Mouse (Mus musculus) lung, postnatal 10 days (tissue): ENCODE data around the gene Galr3.

Experiments
- DNase-seq: peaks from one replicate; pipeline ENCODE4 v3.0.0; 2021

Galr3 gene

DNA sequence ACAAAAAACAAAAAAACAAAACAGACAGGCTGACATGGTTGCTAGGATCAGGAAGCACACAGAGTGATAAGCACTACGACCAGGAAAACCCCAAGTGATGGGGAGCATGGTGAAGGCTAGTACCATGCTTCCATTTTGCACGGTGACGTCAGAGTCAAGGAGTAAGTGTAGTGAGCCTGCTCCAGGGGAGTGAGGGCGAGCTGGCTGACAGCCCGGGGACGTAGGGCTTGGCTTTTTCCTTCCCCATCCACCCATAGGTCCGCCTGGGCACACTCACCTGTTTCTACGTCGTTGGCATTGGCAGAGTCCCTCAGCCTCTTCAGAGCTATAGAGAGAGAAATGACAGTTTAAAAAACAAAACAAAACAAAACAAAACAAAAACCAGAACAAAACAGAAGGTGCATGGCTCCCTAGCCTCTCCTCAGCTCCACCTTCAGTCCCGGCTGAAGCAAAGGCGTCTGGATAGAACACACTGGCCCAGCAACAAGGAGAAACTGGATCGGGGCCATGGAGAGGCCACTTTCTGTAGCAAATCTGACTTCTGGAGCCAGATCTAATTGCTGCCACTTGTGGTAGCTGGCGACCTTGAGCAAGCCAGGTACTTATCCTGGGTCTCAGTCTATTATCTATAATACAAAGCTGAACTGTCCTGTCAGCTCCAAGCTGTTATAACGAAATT, 19.3 kb downstream of the Galr3 start:
- peak; percentile 31 for DNase-seq

DNA sequence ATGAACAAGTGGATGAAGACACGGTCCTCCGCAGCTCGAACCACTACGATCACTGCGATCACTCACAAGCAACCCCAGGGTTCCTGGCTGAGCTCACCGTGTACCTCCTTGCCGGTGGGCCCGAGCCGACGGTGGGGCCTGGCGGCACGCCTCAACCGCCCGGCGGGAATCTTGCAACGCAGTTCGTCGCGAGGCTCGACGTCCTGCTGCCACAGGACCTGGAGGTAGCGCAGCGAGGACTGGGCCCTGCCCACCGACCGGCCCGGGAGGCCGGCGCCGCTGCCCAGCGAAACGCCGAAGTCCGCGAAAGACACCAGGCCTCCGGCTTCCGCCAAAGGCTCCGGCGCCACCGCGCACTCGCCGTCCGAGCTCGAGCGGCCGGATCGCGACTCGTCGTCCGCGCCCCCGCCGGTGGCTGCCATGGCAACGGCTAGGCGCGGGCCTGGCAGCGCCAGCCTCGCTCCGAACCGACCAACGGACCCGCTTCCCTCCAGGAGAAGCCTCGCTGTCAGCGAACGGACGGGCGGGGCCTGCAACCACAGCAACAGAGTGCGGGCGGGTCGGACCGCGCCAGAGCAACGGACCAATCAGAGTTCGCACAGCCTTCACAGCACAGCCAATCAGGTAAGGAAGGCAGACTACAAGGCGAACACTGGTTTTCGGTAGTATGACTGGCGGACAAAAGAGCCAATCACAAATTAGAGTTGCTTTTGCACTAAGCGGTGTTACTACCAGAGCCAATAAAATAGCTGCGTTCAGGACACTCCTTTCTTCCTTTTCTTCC, 20.9 kb downstream of the Galr3 start, which contains the start of gene Ankrd54:
TSS of gene Ankrd54 (minus strand) at position 518 of the 784 bp plus-strand sequence.
- DNase-seq, result peak; percentile 99

DNA sequence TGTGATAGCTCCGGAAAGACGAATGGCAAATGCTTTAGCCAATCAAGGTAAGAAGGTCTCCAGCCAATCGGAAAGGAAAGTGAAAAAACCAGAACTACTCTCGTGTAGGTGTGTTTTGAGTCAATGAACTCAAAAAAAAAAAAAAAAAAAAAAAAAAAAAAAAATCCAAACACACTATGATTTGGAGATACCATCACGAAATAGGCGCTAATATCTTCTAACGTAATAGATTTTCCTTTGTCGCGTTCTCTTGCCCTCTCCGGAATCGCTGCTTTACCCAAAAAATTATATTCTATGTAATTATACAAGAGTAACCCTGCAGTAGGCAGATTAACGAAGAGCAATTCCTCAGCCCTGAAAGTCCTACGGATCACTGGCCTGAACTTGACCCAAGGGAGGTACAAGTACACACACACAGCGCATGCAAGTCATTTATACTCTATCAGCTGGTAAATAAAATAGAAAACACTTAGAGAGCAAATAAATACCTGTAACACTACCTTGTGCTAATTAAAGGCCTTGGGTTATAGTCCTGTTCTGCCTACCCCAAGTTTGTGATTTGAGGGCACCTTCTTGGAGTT, 21.6 kb downstream of the Galr3 start:
- DNase-seq, result no peak

DNA sequence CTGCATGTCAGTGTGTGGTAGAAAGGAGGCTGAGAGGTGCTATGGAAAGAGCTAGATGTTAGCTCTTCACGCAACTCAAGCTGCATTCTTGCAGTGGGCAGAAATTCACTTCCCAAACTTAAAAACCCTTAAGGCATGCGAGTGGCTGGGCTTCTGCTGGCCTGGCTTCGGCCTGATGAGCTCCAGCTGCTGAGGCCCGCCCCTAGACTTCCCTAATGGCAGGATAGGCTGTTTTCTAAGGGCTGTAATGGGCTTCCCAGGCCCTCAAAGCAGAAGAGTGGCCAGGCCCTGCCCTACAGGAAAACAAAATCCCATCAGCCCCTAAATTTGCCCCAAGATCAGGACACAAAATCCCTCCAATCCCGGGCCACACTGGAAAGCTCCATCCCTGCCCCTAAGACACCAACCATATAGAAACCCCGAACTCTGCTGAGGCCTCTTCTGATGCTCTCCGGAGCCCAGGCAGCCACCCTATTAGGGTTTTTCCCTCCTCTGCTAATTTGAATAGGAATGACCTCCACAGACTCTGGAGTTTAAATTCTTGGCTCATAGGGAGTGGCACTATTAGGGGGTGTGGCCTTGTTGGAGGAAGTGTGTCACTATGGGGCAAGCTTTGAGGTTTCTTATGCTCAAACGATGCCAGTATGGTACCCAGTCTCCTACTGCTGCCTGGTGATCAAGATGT, 23.5 kb downstream of the Galr3 start:
- peak; percentile 62 for DNase-seq

DNA sequence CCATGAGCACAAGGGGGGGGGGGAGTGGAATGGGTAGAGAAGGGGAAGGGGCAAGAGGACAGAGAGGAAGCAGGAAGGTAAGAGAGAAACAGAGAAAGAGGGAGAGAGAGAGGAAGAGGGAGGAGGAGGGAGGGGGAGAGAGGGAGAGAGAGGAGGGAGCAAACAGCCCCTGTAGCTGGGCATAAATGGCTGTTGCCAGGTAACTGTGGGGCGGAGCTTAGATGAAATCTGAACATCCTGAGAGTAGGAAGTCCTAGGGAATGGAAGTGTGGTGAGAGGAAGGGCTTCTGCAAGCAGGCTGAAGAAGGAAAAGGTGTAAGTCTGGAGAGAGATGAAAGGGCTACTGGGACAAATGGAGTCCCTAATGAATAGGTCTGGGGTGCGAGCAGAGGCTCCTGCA, 24.6 kb downstream of the Galr3 start:
- DNase-seq, result no peak

DNA sequence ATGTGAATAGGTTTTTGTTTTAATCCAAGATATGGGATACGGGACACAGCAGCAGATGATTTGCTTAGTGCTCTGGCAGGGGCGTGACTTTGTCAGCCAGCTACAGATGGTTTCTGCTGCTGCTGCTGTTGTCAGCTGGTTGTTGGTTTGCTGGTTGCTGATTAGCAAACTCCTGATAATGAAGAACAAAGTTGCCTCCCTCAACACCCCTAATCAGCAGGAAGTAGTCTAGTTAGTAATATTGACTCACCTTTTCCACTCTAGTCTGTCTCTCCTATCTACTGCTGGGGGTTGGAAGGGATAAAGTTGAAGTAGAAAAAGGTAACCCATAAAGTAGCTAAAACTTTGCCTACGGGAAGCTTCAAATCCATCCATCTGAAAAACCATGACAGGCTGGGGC, 25.9 kb downstream of the Galr3 start:
- DNase-seq, result no peak

DNA sequence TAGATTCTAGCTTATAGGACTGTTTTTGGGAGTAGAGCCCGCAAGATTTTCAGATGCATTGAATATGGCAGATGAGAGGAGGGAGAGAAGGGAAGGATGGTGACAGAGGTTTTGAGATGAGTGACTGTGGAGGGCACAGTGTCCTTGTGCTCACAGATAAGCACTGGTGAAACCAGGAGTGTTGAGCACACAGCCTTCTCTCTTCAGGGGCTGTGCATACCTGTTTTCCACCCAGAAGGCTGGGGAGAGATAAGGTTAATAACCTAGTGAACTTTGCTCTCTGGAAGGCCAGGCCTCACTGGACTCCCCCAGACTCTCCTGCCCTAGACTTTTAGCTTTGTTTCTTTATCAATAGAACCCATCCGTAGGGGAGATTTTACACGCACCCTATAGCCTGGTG, 26.7 kb downstream of the Galr3 start:
- no peak for DNase-seq

DNA sequence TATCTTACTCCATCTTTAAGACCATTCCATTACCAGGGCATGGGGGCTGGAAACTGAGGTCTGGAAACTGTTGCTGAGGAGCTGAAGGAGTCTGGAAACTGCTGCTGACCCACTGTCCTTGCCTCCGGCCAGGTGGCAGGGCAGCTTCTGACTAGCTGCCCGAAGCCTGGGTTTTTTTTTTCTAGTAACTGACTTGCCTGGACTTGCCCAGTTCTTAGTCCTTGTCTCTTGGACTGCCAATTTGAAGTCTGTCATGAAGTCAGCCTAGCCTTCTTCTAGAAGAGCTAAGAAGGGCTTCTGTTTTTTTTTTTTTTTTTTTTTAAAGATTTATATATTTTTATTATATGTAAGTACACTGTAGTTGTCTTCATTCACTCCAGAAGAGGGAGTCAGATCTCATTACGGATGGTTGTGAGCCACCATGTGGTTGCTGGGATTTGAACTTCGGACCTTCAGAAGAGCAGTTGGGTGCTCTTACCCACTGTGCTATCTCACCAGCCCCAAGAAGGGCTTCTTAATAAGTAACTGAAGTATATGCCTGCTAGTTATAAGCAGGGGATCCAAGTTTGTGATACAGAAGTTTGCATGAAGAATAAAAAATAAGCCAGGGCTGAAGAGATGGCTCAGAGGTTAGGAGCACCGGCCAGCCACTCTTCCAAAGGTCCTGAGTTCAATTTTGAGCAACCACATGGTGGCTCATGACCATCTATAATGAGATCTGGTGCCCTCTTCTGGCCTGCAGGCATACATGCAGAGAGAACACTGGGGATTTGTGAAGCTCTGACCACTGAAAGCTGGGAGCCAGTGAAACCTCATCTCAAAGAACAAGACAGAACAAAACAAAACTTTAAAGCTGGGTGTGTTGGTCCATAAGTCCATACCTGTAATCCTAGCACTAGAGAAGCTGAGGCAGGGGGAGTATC, 29.7 kb downstream of the Galr3 start:
- DNase-seq, result peak; percentile 63

DNA sequence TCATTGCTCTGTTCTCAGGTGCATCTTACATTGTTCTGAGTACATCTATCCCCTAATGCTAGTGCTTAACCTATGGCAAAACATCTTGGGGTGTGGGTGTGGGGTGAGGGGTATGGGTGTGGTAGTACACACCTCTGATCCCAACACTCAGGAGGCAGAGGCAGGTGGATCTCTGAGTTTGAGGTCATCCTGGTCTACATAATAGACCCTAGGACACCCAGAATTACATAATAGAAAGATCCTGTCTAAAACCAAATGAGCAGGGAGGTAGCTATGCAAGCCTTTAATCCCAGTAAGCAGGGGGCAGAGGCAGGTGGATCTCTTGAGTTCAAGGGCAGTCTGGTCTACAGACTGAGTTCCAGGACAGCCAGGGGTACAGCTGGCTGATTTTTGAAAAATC, 32.1 kb downstream of the Galr3 start:
- DNase-seq, result no peak

DNA sequence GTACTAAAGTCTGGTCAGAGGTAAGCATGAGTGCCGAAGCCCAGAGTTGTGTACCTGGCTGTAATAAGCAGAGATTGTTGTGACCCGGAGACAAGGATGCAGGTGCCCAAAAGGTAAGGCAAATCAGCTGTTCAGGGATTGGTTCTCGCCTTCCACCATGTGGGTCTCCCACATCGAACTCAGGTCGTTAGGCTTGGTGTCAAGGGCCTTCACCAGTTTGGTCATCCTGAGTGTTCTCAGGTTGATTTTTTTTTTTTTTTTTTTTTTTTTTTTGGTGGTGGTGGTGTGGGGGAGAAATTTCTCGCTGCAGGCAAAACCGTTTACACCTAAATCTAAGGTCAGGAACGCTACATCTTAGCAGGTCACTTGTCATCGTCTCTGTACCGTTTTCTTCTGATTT, 32.8 kb downstream of the Galr3 start:
- no peak for DNase-seq

DNA sequence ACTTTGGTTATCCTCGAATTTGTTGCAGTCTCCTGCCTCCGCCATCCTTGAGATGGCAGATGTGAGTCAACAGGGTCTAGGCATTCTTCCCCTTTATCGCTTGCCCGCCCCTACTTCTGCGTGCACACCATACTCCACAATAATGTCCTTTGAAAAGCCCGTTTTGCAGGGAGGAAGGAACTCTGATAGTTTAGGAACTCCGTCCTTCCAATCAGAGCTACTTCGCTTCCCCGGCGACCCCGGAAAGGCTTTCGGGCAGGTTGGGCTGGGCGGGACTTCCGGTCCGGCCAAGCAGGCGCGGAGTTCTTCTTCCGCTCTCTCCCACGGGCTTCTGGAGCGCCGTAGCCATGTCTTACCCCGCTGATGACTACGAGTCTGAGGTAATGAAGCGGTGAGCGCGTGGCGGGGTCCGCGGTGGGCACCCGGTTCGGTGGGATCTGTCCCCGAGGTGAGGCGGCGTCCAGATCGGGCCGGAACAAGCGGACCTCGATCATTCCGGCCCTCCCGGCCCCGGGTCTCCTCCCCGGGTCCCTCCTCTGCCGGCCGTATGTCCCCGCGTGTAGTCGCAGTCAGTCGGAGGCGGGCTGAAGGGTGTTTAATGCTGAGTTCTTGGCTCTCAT, 33.3 kb downstream of the Galr3 start, which contains the start of gene Eif3l:
TSS of gene Eif3l (plus strand) at position 267 of the 620 bp plus-strand sequence.
- DNase-seq, result peak; percentile 92

DNA sequence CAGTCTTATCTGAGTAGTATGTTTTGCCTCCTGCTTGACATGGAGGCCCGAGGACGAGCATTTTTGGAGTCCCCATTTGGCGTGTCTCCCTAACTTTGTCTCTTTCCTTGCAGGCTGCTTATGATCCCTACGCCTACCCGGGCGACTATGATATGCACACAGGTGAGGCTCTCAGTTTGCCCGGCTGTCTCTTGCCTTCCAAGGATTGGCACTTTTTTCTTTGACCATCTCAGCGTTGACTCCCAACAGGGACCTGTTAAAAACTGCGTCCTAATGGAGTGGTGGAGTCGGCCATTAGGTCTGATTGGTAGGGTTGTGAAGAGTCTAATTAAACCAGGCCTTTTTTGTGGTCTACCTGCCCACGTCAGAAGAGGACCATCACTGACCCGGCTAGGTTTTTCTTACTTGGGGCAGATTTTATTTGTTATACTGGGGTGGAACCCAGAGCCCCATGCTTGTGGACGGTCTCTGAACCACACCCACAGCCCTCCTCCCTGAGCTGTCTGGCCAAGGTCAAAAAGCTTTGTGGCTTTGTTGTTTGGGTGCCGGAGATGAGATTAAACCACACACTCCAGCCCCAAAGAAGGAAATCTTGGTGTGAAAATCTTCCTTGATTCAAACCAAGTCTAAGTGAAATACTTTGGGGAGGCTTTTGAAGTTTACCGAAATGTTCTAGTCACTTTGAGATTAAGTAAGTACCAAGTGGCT, 34.1 kb downstream of the Galr3 start:
- DNase-seq, result no peak

DNA sequence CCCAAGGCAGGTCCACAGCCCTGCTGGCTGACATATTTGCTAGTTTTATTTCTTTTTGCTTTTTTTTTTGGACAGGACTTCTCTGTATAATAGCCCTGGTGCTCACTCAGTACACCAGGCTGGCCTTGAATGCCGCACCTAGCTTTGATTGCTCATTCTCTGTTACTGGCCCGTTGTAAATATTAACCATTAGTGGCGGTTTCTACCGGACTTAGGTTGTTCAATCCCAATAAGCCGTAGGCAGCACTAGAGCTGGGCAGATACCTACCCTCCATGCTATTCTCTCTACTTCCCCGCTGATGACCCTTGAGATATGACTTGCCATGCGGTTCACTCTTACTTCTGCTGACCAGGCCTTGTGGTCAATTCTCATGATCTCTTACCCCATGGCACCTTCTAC, 37.9 kb downstream of the Galr3 start:
- DNase-seq, result no peak

DNA sequence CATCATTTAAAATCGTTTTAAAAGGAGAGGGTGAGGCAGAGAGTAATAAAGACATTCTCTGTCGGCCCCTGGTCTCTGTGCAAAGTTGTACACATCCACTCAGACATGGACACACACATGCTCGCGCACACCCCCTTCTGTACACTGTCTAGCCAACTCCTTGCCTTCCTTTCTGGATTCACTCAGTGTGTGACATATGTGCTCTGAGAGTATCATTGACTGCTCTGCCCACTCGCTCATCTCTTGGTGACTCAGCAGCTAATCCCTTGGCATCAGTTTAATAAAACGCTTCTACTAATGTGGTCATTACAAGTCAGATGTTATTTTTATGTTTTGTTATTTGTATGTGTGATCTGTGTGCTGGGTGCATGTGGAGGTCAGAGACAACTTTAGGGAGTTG, 50.6 kb downstream of the Galr3 start:
- no peak for DNase-seq
